Mouse (Mus musculus) right cerebral cortex, postnatal 25 days (tissue): ENCODE data around the gene Adcy7.

ENCODE experiments used
- DNase-seq: peaks from one replicate; pipeline ENCODE4 v3.0.0; 2022

The Adcy7 gene

GRCm38 (mm10) chr8:88301589-88302437 is 29.6 kb downstream of the Adcy7 start:
- no peak for DNase-seq

GRCm38 (mm10) chr8:88305814-88306213 is 33.6 kb downstream of the Adcy7 start:
- no peak for DNase-seq

GRCm38 (mm10) chr8:88306511-88306910 is 34.3 kb downstream of the Adcy7 start:
- DNase-seq = no peak

- DNase-seq = no peak
Observed at GRCm38 (mm10) chr8:88307736-88308135, 35.5 kb downstream of the Adcy7 start.

GRCm38 (mm10) chr8:88309274-88309873 is 37.2 kb downstream of the Adcy7 start:
- no peak for DNase-seq

- DNase-seq = no peak
Observed at GRCm38 (mm10) chr8:88309881-88310280, 37.7 kb downstream of the Adcy7 start.

- DNase-seq = no peak
Observed at GRCm38 (mm10) chr8:88310286-88310685, 38.1 kb downstream of the Adcy7 start.

GRCm38 (mm10) chr8:88312966-88313365 is 40.8 kb downstream of the Adcy7 start:
- no peak for DNase-seq

GRCm38 (mm10) chr8:88313991-88314390 is 41.8 kb downstream of the Adcy7 start:
- no peak for DNase-seq

- no peak for DNase-seq
Observed at GRCm38 (mm10) chr8:88315302-88315701, 43.1 kb downstream of the Adcy7 start.

GRCm38 (mm10) chr8:88316139-88316931 is 44.1 kb downstream of the Adcy7 start:
- peak; percentile 28 for DNase-seq

GRCm38 (mm10) chr8:88317341-88317740 is 45.1 kb downstream of the Adcy7 start:
- DNase-seq = no peak

GRCm38 (mm10) chr8:88318151-88318550 is 45.9 kb downstream of the Adcy7 start:
- DNase-seq = no peak

GRCm38 (mm10) chr8:88320134-88320533 is 47.9 kb downstream of the Adcy7 start:
- DNase-seq = no peak

- no peak for DNase-seq
Observed at GRCm38 (mm10) chr8:88321387-88321786, 49.2 kb downstream of the Adcy7 start.

- DNase-seq = no peak
Observed at GRCm38 (mm10) chr8:88323523-88323922, 51.3 kb downstream of the Adcy7 start.

- no peak for DNase-seq
Observed at GRCm38 (mm10) chr8:88324760-88325159, 52.6 kb downstream of the Adcy7 start.

GRCm38 (mm10) chr8:88325251-88325650 is 53.0 kb downstream of the Adcy7 start:
- DNase-seq = no peak

GRCm38 (mm10) chr8:88325795-88326194 is 53.6 kb downstream of the Adcy7 start:
- no peak for DNase-seq

GRCm38 (mm10) chr8:88326328-88326727 is 54.1 kb downstream of the Adcy7 start:
- DNase-seq = no peak

GRCm38 (mm10) chr8:88328689-88329088 is 56.5 kb downstream of the Adcy7 start:
- no peak for DNase-seq

GRCm38 (mm10) chr8:88330816-88331215 is 58.6 kb downstream of the Adcy7 start:
- DNase-seq = no peak

GRCm38 (mm10) chr8:88334384-88334783 is 62.2 kb downstream of the Adcy7 start:
- no peak for DNase-seq

GRCm38 (mm10) chr8:88334975-88335374 is 62.8 kb downstream of the Adcy7 start:
- no peak for DNase-seq
